Mouse (Mus musculus) hindbrain, embryonic 14.5 days (tissue): ENCODE results near the gene Icmt. TPM values are rescaled to one million over a fixed set of nuclear protein-coding genes. Genes with fewer than 3 reads are reported as not detected.
A peak's percentile ranks its signal among the peaks of the same experiment; 100 is the strongest.

ENCODE experiments used
- ATAC-seq: fragments of 200-750 bp; cut with Nextera tagmentation; 2 replicates; pipeline ENCODE4 v1.8.0; 2017; ENCODE audit warnings: moderate number of reproducible peaks, mild to moderate bottlenecking, moderate TSS enrichment, moderate library complexity; ENCODE audit not compliant: low FRiP score
- DNase-seq: peaks from one replicate; pipeline ENCODE4 v3.0.0-alpha.2; 2015; ENCODE audit warnings: low spot score
- H3K27ac ChIP-seq: fragments of 300-500 bp; sonication (generic); 2 replicates; pipeline ENCODE4 v1.5.1; 2014; ENCODE audit warnings: mild to moderate bottlenecking, moderate library complexity
- H3K27me3 ChIP-seq: fragments of 300-500 bp; sonication (generic); 2 replicates; pipeline ENCODE4 v1.6.1; 2014; ENCODE audit warnings: mild to moderate bottlenecking, low read length, mixed read lengths; ENCODE audit not compliant: control insufficient read depth, insufficient read depth
- H3K36me3 ChIP-seq: fragments of 300-500 bp; sonication (generic); replicated peaks from 2 replicates; pipeline ENCODE4 v1.6.1; 2014; ENCODE audit not compliant: control insufficient read depth, insufficient read depth
- H3K4me1 ChIP-seq: fragments of 300-500 bp; sonication (generic); replicated peaks from 2 replicates; pipeline ENCODE4 v1.6.1; 2014; ENCODE audit warnings: antibody characterized with exemption, low read length, mixed read lengths; ENCODE audit not compliant: control insufficient read depth, insufficient read depth
- H3K4me2 ChIP-seq: fragments of 300-500 bp; sonication (generic); replicated peaks from 2 replicates; pipeline ENCODE4 v1.6.1; 2014; ENCODE audit warnings: mild to moderate bottlenecking, moderate library complexity
- H3K4me3 ChIP-seq: fragments of 300-500 bp; sonication (generic); replicated peaks from 2 replicates; pipeline ENCODE4 v1.5.1; 2014; ENCODE audit warnings: mild to moderate bottlenecking, low read length
- H3K9ac ChIP-seq: fragments of 300-500 bp; sonication (generic); 2 replicates; pipeline ENCODE4 v1.6.1; 2014
- H3K9me3 ChIP-seq: fragments of 300-500 bp; sonication (generic); 2 replicates; pipeline ENCODE4 v1.6.1; 2016; ENCODE audit warnings: low read length; ENCODE audit not compliant: control insufficient read depth
- WGBS: fragments of 180-500 bp; shearing (Covaris S2); extraction: QIAGEN DNeasy Blood & Tissue Kit; methylation state at CpG from one replicate; pipeline ENCODE4 v1.1.7; 2014; 5-methylcytosine and 5-hydroxymethylcytosine counted together
- polyA plus RNA-seq: library from polyadenylated mRNA; unstranded; fragments of >200 nt; fragmentation: Nextera tagmentation; extraction: Ambion mirVana; gene quantifications from 2 replicates; pipeline ENCODE4 v1.2.1, GENCODE M21; 2014

Icmt gene
- polyA plus RNA-seq, 1 experiment from 2014 or later: 20.6 TPM

- WGBS: 63% methylated on average over 6 of the region's 6 CpGs
- 0 out of 2 replicates have a peak, but pooled peaks cover 4% of the 10 kb centered on the region for H3K4me1 ChIP-seq
- H3K4me2 ChIP-seq: no peak overlapping the region
- H3K36me3 ChIP-seq: peaks cover 49% of the 10 kb centered on the region
- ATAC-seq (no peak), DNase-seq (no peak)
- H3K4me3 ChIP-seq: no peak overlapping the region
- no peak overlapping the region for H3K9ac ChIP-seq
- no peaks in the 10 kb centered on the region for H3K9me3 ChIP-seq
- H3K27ac ChIP-seq: no peak overlapping the region
- peaks cover 14% of the 10 kb centered on the region for H3K27me3 ChIP-seq
Measured at GRCm38 (mm10) chr4:152305991-152306390, 9.0 kb downstream of the Icmt start.

GRCm38 (mm10) chr4:152307542-152307941 lies 10.5 kb downstream of the Icmt start:
- H3K27me3 ChIP-seq: peaks cover 29% of the 10 kb centered on the region
- no peak overlapping the region for H3K4me3 ChIP-seq
- no peaks in the 10 kb centered on the region for H3K9me3 ChIP-seq
- ATAC-seq (no peak), DNase-seq (no peak)
- H3K4me2 ChIP-seq: no peak overlapping the region
- 80% methylated on average over 9 of the region's 9 CpGs for WGBS
- peaks cover 33% of the 10 kb centered on the region for H3K36me3 ChIP-seq
- H3K27ac ChIP-seq: no peak overlapping the region
- H3K9ac ChIP-seq: no peak overlapping the region
- 0 out of 2 replicates have a peak, but pooled peaks cover 7% of the 10 kb centered on the region for H3K4me1 ChIP-seq

DNA sequence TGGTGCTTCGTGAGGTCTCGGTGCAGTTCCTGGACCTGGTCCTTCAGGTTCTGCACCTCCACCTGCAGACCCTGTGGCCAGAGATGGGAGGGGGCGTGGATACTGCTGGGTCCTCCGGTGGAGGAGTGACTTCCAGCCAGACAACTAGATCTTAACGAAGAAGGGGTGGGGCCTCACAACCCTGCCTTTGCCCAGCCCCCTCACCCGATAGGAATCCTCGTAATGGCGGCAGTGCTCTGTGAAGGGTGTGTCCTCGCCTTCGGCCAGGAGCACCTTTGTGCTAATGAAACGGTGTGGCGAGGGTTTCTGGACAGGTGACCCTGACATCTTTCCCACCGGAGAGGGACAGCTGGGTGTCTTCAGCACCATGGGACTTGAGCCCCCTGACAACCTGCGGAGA lies 15.2 kb downstream of the Icmt start:
- no peak overlapping the region for H3K27ac ChIP-seq
- WGBS: 5% methylated on average over 14 of the region's 14 CpGs
- ATAC-seq (no peak), DNase-seq (no peak)
- peak overlapping the region; percentile 71 for H3K4me2 ChIP-seq
- H3K4me1 ChIP-seq: peaks cover 21% of the 10 kb centered on the region; the same call in 1 of the 2 replicates
- peaks cover 76% of the 10 kb centered on the region for H3K27me3 ChIP-seq
- no peaks in the 10 kb centered on the region for H3K9me3 ChIP-seq
- H3K9ac ChIP-seq: no peak overlapping the region
- H3K4me3 ChIP-seq: peak overlapping the region; percentile 3; the same call in 1 of the 2 replicates
- H3K36me3 ChIP-seq: peaks cover 8% of the 10 kb centered on the region; the same call in 1 of the 2 replicates

- Histone ChIP-seq H3K36me3 (peaks cover 8% of the 10 kb centered on the region; the same call in 1 of the 2 replicates), H3K4me1 (peaks cover 21% of the 10 kb centered on the region; the same call in 1 of the 2 replicates), H3K9ac (peak overlapping the region; percentile 56), H3K27ac (no peak overlapping the region), H3K9me3 (no peaks in the 10 kb centered on the region), H3K27me3 (peaks cover 86% of the 10 kb centered on the region), H3K4me2 (peak overlapping the region; percentile 71), H3K4me3 (peak overlapping the region; percentile 36)
- under 1% methylated on average over 29 of the region's 29 CpGs for WGBS
- ATAC-seq (peak; percentile 49), DNase-seq (no peak)
Measured at GRCm38 (mm10) chr4:152313211-152313632, 16.2 kb downstream of the Icmt start.

- Histone ChIP-seq H3K4me1 (peaks cover 21% of the 10 kb centered on the region; the same call in 1 of the 2 replicates), H3K9me3 (no peaks in the 10 kb centered on the region), H3K4me3 (peak overlapping the region; percentile 36), H3K9ac (no peak overlapping the region), H3K27me3 (peaks cover 89% of the 10 kb centered on the region), H3K4me2 (peak overlapping the region; percentile 71), H3K27ac (no peak overlapping the region), H3K36me3 (peaks cover 4% of the 10 kb centered on the region; the same call in 1 of the 2 replicates)
- ATAC-seq: peak; percentile 38; the same call in 1 of the 2 replicates
- DNase-seq: peak; percentile 63
Measured at GRCm38 (mm10) chr4:152313934-152314333, 16.9 kb downstream of the Icmt start.

DNA sequence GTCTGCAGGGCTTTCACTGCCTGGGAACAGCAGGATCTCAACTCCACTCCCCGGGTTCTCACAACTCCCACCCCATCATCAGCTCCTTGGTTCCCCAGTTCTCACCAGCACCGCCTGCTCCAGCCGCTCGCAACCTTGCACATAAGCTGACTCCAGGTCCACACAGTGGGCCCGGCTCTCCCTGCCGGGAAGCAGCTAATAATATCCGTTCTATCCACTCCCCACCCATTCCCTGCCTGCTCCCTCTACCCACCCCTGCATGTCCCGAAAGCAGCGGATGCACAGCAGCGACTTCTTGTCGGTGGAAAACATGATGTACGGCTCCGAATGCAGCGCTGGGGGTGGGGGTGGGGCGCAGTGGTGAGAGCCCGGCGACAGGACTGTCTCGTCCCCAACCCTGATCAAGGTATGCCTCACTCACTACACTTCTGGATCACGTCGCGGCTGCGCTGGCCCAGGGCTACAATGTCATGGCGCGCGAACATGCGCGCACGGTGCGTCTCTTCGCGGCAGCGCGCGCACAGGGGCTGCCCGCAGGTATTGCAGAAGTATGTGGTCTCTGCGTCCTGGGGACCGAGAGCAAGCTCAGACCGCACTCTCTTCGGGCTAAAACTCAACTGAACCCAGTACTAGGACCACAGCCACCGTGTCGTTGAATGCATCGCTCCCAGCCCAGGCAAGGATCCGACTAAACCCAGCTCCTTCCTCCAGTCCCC lies 18.6 kb downstream of the Icmt start:
- Histone ChIP-seq H3K9me3 (no peaks in the 10 kb centered on the region), H3K27me3 (peaks cover 78% of the 10 kb centered on the region), H3K4me1 (peaks cover 21% of the 10 kb centered on the region; the same call in 1 of the 2 replicates), H3K36me3 (no peaks in the 10 kb centered on the region), H3K4me2 (peak overlapping the region; percentile 52), H3K4me3 (peak overlapping the region; percentile 32), H3K9ac (peak overlapping the region; percentile 34; the same call in 1 of the 2 replicates), H3K27ac (no peak overlapping the region)
- DNase-seq (no peak), ATAC-seq (no peak)
- WGBS: under 1% methylated on average over 43 of the region's 43 CpGs

- no peak for DNase-seq
- no peaks in the 10 kb centered on the region for H3K9me3 ChIP-seq
- H3K27me3 ChIP-seq: peaks cover 59% of the 10 kb centered on the region
- H3K9ac ChIP-seq: no peak overlapping the region
- no peak overlapping the region for H3K4me2 ChIP-seq
- no peaks in the 10 kb centered on the region for H3K36me3 ChIP-seq
- no peak overlapping the region for H3K4me3 ChIP-seq
- ATAC-seq: no peak
- no peak overlapping the region for H3K27ac ChIP-seq
- H3K4me1 ChIP-seq: peaks cover 18% of the 10 kb centered on the region; the same call in 1 of the 2 replicates
- 71% methylated on average over 6 of the region's 6 CpGs for WGBS
Measured at GRCm38 (mm10) chr4:152317631-152318033, 20.6 kb downstream of the Icmt start.

GRCm38 (mm10) chr4:152318517-152319234 lies 21.6 kb downstream of the Icmt start, which contains the start of gene Rnf207:
TSS of gene Rnf207 (minus strand) at chr4:152318993.
- peaks cover 48% of the 10 kb centered on the region for H3K27me3 ChIP-seq
- ATAC-seq: no peak
- no peak within 1 kb of the TSS for H3K9ac ChIP-seq
- peak; percentile 45 for DNase-seq
- 0 out of 2 replicates have a peak, but pooled peaks cover 8% of the 10 kb centered on the region for H3K4me1 ChIP-seq
- WGBS: 3% methylated on average over 26 of the region's 26 CpGs
- H3K27ac ChIP-seq: no peak within 1 kb of the TSS
- H3K9me3 ChIP-seq: no peaks in the 10 kb centered on the region
- no peak within 1 kb of the TSS for H3K4me3 ChIP-seq
- no peaks in the 10 kb centered on the region for H3K36me3 ChIP-seq
- peak within 1 kb of the TSS; percentile 31; the same call in 1 of the 2 replicates for H3K4me2 ChIP-seq

DNA sequence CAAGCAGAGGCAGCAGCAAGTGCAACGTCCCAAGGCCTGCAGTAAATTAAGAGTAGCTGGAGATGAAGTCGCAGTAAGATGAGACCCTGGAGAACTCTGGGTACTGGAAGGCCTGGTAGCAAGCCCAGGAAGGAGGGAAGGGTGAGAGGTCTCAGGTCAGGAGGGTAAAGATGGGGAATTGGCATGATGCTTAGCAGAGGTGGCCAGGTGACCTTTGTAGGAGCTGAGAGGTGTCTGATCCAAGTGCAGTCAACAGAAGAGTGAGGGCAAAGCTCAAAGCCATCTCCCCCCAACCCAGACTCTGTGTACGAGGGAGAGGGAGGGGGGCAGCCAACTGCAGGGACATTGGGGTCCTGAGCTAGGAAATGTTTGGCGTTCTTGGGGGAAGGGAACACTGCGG lies 24.4 kb downstream of the Icmt start:
- Histone ChIP-seq H3K9me3 (no peaks in the 10 kb centered on the region), H3K9ac (no peak overlapping the region), H3K4me2 (no peak overlapping the region), H3K27me3 (peaks cover 20% of the 10 kb centered on the region), H3K4me1 (peaks cover 2% of the 10 kb centered on the region), H3K36me3 (no peaks in the 10 kb centered on the region), H3K27ac (no peak overlapping the region), H3K4me3 (no peak overlapping the region)
- 55% methylated on average over 5 of the region's 5 CpGs for WGBS
- no peak for DNase-seq
- ATAC-seq: no peak
